Mouse (Mus musculus): ENCODE results near the gene Arhgef25.

DNA sequence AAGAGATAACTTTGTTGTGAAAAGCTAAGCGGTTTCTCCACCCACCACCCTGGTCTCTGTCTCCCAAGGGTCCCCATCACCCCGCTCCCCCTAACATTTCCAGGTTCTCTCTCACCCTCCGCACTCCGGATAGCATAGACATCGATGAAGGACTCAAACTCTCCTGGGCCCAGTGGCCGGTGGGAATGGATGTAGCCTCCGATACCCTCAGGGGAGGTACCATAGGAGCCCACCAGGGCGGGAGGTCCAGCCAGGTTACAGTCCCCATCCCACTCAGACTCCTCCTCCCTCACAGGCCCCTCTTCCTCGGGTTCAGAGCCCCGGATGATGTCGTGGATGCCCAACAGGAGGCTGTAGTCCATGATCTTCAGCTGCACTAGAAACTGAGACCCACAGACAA, 9.6 kb upstream of the Arhgef25 start:
- TF ChIP-seq CTCF (IDR thresholded peaks at IDR 0.05; ENCODE audit: control insufficient read depth, insufficient read depth, insufficient read length) (no peak), MYOG (IDR thresholded peaks at IDR 0.05; ENCODE audit: control insufficient read depth, extremely low read depth, insufficient read length) (no peak), USF1 (IDR thresholded peaks at IDR 0.05; ENCODE audit: low read depth) (no peak), CEBPB (IDR thresholded peaks at IDR 0.05; ENCODE audit: low read depth) (no peak), MAX (IDR thresholded peaks at IDR 0.05) (no peak), FOSL1 (IDR thresholded peaks at IDR 0.05; ENCODE audit: insufficient read depth, low read length, poor library complexity, severe bottlenecking) (no peak)
